Comparison of ENCODE assay signal across 8 mouse cellular contexts in the genomic region with DNA sequence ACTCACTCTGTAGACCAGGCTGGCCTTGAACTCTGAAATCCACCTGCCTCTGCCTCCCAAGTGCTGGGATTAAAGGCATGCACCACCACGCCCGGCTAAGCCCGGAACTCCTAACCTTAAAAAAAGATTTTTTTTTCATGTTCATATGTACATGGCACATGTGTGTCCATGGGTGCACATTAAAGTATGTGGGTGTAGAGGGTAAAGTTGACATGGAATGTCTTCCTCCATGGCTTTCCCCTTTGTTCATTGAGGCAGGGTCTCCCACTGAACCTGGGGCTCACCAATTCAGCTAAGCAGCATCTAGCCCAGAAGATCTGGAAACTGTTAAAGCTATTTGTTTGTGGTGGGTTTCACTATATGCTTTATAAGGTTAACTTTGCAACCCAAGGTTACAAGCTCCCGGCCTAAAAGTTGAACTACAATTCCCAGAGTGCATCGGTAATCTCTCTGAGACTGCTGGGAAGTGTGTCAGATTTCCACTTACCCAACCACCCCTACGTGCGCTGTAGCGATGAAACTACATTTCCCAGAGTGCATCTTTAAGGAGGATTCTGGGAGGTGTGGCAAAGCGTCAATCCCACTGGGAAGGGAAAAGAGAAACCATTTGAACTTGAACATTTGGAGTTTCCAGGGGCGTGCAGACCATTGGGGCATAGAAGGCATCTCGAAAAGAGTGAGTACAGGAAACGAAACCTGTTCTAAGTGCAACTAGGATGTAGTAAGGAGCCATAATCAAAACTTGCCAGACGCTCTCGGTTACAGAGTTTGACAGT. TPM values are rescaled to one million over a fixed set of nuclear protein-coding genes. Genes with fewer than 3 reads are reported as not detected.
DNase-seq lines count a peak whose midpoint lies in the region; ATAC-seq lines count a peak whose summit lies in the region.

Gene Nudt13 (plus strand): TSS at position 581 of the 776 bp plus-strand sequence.

- no peaks in the 10 kb centered on the region for H3K27me3 ChIP-seq in heart, embryonic 13.5 days (replicated peaks)
- no peaks in the 10 kb centered on the region for H3K27me3 ChIP-seq in liver, embryonic 12.5 days (replicated peaks)
- H3K27me3 ChIP-seq in stomach, embryonic 15.5 days (replicated peaks), result no peaks in the 10 kb centered on the region

- no peaks in the 10 kb centered on the region for H3K9me3 ChIP-seq in heart, embryonic 13.5 days
- H3K9me3 ChIP-seq in liver, embryonic 12.5 days (replicated peaks), result no peaks in the 10 kb centered on the region
- H3K9me3 ChIP-seq in stomach, embryonic 15.5 days, result no peaks in the 10 kb centered on the region

- H3K36me3 ChIP-seq in heart, embryonic 13.5 days, result no peaks in the 10 kb centered on the region
- no peaks in the 10 kb centered on the region for H3K36me3 ChIP-seq in liver, embryonic 12.5 days
- no peaks in the 10 kb centered on the region for H3K36me3 ChIP-seq in stomach, embryonic 15.5 days

- H3K4me2 ChIP-seq in heart, embryonic 13.5 days, result peak within 1 kb of the TSS; percentile 80
- peak within 1 kb of the TSS; percentile 79 for H3K4me2 ChIP-seq in liver, embryonic 12.5 days
- peak within 1 kb of the TSS; percentile 63 for H3K4me2 ChIP-seq in stomach, embryonic 15.5 days

- WGBS in heart, embryonic 13.5 days, result 23% methylated on average over 14 of the region's 14 CpGs
- 21% methylated on average over 14 of the region's 14 CpGs for WGBS in liver, embryonic 12.5 days (ENCODE audit: insufficient replicate concordance)
- WGBS in stomach, embryonic 15.5 days, result 22% methylated on average over 14 of the region's 14 CpGs

- peak within 1 kb of the TSS; percentile 73 for H3K27ac ChIP-seq in brown adipose tissue, adult 24 weeks (replicated peaks; ENCODE audit: low read depth, low read length)
- no peak within 1 kb of the TSS for H3K27ac ChIP-seq in heart, embryonic 13.5 days (replicated peaks)
- H3K27ac ChIP-seq in liver, embryonic 12.5 days, result no peak within 1 kb of the TSS
- no peak within 1 kb of the TSS for H3K27ac ChIP-seq in stomach, embryonic 15.5 days

- ATAC-seq in heart, embryonic 13.5 days (ENCODE audit: extremely low read depth, insufficient number of reproducible peaks, low FRiP score, low TSS enrichment), result peak; percentile 74
- peak; percentile 94 for ATAC-seq in liver, embryonic 12.5 days
- ATAC-seq in stomach, embryonic 15.5 days (ENCODE audit: insufficient read depth, low FRiP score, low read depth), result peak; percentile 97

- H3K4me3 ChIP-seq in brown adipose tissue, adult 24 weeks (ENCODE audit: insufficient read depth, low read depth, low read length), result peak within 1 kb of the TSS; percentile 67
- peak within 1 kb of the TSS; percentile 74 for H3K4me3 ChIP-seq in heart, embryonic 13.5 days
- H3K4me3 ChIP-seq in liver, embryonic 12.5 days, result peak within 1 kb of the TSS; percentile 64
- peak within 1 kb of the TSS; percentile 60 for H3K4me3 ChIP-seq in stomach, embryonic 15.5 days (replicated peaks)

- H3K9ac ChIP-seq in heart, embryonic 13.5 days, result peak within 1 kb of the TSS; percentile 83
- H3K9ac ChIP-seq in liver, embryonic 12.5 days, result peak within 1 kb of the TSS; percentile 67
- peak within 1 kb of the TSS; percentile 24; the same call in 1 of the 2 replicates for H3K9ac ChIP-seq in stomach, embryonic 15.5 days

- peaks cover 8% of the 10 kb centered on the region for H3K4me1 ChIP-seq in brown adipose tissue, adult 24 weeks (ENCODE audit: control insufficient read depth, insufficient read depth, insufficient read length, low read length)
- H3K4me1 ChIP-seq in heart, embryonic 13.5 days, result peaks cover 7% of the 10 kb centered on the region
- peaks cover 20% of the 10 kb centered on the region for H3K4me1 ChIP-seq in liver, embryonic 12.5 days
- no peaks in the 10 kb centered on the region for H3K4me1 ChIP-seq in stomach, embryonic 15.5 days

- DNase-seq in CD4-positive, CD25-positive, alpha-beta regulatory T cell, adult 2 months (ENCODE audit: low read depth, low spot score), result peak; percentile 90
- DNase-seq in fat pad, adult 2 months (ENCODE audit: extremely low read depth, low read depth, low spot score), result peak; percentile 93
- DNase-seq in kidney, postnatal 10 days, result peak; percentile 88
- peak; percentile 65 to 71 for DNase-seq in natural killer cell, adult 2 months (ENCODE audit: low spot score in 2 of 2)

RNA-seq across cellular contexts. Expression of gene Nudt13, which starts in this region (rescaled TPM):
- polyA plus RNA-seq in brown adipose tissue, adult 24 weeks (2012; ENCODE audit: insufficient read depth, insufficient read length, missing spikeins), result 92.5 and 106 TPM in 2 replicates
- polyA plus RNA-seq in heart, embryonic 13.5 days (2015; fragmentation: Nextera tagmentation; extraction: Ambion mirVana), result 13.9 and 16.3 TPM in 2 replicates
- 7.8 and 9.3 TPM in 2 replicates for polyA plus RNA-seq in liver, embryonic 12.5 days (2016; fragmentation: Nextera tagmentation; extraction: Ambion mirVana)
- 17.8 and 20.3 TPM in 2 replicates for polyA plus RNA-seq in stomach, embryonic 15.5 days (2015; fragmentation: Nextera tagmentation; extraction: Ambion mirVana)

Comparison
In these comparisons a context has a peak if more than half of its experiments do, and no peak if none do; other contexts are left out.
1. H3K9ac ChIP-seq: peak in every context shown above with its lines; median percentile 83 in heart, embryonic 13.5 days; 67 in liver, embryonic 12.5 days; 24 in stomach, embryonic 15.5 days.